Mouse (Mus musculus): ENCODE measurements around the gene Agap3. TPM values are rescaled to one million over a fixed set of nuclear protein-coding genes. Genes with fewer than 3 reads are reported as not detected.

Agap3 gene
- polyA plus RNA-seq, 1 experiment: 17.2 TPM

DNA sequence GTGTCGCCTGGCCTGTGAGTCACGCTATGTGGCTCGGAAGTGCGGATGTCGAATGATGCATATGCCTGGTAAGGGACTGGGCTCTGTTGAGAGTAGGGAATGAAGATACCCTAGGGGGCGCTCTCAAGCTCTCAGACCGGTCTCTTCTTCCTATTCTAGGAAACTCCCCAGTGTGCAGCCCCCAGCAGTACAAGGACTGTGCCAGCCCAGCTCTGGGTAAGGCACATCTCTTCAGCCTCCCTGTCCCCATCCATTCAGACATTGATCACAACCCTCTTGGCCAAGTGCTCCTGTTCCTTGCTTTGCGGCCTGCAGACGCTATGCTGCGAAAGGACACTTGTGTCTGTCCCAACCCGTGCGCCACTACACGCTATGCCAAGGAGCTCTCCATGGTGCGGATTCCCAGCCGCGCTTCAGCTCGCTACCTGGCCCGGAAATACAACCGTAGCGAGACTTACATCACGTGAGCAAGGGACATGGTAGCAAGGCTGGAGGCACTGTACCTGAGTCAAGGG is 35.7 kb upstream of the Agap3 start:
- no peak overlapping the region for H3K4me3 ChIP-seq (replicated peaks)
- H3K36me3 ChIP-seq (ENCODE audit: control insufficient read depth): peaks cover 12% of the 10 kb centered on the region
- H3K9me3 ChIP-seq (ENCODE audit: control insufficient read depth, low read length): no peaks in the 10 kb centered on the region
- peaks cover 16% of the 10 kb centered on the region for H3K27me3 ChIP-seq (ENCODE audit: control insufficient read depth)
- no peak for TF ChIP-seq TAL1 (IDR thresholded peaks at IDR 0.05; ENCODE audit: low read length)
- no peak for TF ChIP-seq GATA1 (IDR thresholded peaks at IDR 0.05; ENCODE audit: low read length)
- H3K4me1 ChIP-seq (ENCODE audit: control insufficient read depth): peaks cover 3% of the 10 kb centered on the region

DNA sequence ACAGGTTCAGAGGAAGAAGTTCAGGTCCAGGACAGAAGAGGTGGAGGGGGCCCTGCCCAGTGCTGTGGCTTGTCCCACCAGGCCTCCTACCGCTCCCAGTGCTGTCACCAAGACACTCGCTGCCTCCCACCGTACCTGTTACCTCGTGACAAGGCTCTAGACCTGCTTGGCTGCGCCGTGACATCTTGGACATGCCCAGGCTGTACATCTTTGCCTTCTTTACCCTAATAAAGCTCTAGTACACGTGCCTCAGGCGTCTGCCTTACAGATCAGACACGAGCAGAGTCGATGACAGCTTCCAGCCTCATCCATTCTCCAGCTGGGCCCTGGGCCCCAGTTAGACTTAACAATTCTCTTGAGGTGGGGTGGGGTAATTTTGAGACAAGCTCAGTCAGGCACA is 34.4 kb upstream of the Agap3 start:
- Histone ChIP-seq H3K36me3 (ENCODE audit: control insufficient read depth) (peaks cover 12% of the 10 kb centered on the region), H3K27me3 (ENCODE audit: control insufficient read depth) (peaks cover 16% of the 10 kb centered on the region), H3K4me1 (ENCODE audit: control insufficient read depth) (peaks cover 6% of the 10 kb centered on the region), H3K4me3 (replicated peaks) (no peak overlapping the region), H3K9me3 (ENCODE audit: control insufficient read depth, low read length) (no peaks in the 10 kb centered on the region)
- TF ChIP-seq GATA1 (IDR thresholded peaks at IDR 0.05; ENCODE audit: low read length) (no peak), TAL1 (IDR thresholded peaks at IDR 0.05; ENCODE audit: low read length) (no peak)

DNA sequence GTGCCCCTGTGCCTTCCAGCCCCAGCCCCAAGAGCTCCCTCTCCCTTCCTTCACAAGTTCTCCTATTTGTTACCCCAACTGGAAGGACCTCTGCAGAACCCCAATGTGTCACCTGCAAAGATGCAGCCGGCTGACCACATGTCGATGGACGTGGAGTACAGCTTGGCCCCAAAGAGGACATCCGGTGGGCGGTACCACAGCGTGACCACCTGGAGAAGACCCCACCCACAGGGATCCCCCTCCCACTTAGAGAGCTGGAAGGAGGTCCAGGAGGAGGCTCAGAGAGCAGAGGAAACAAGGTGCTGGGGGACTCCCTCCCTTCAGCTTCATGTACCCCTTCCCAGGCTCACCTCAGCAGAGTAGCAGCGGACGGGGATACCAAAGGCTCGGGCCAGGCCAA is 31.6 kb upstream of the Agap3 start:
- peaks cover 12% of the 10 kb centered on the region for H3K36me3 ChIP-seq (ENCODE audit: control insufficient read depth)
- H3K27me3 ChIP-seq (ENCODE audit: control insufficient read depth): peaks cover 3% of the 10 kb centered on the region; the same call in 1 of the 2 replicates
- no peaks in the 10 kb centered on the region for H3K9me3 ChIP-seq (ENCODE audit: control insufficient read depth, low read length)
- peaks cover 30% of the 10 kb centered on the region for H3K4me1 ChIP-seq (ENCODE audit: control insufficient read depth)
- TF ChIP-seq GATA1 (IDR thresholded peaks at IDR 0.05; ENCODE audit: low read length) (no peak), TAL1 (IDR thresholded peaks at IDR 0.05; ENCODE audit: low read length) (no peak)
- no peak overlapping the region for H3K4me3 ChIP-seq (replicated peaks)

DNA sequence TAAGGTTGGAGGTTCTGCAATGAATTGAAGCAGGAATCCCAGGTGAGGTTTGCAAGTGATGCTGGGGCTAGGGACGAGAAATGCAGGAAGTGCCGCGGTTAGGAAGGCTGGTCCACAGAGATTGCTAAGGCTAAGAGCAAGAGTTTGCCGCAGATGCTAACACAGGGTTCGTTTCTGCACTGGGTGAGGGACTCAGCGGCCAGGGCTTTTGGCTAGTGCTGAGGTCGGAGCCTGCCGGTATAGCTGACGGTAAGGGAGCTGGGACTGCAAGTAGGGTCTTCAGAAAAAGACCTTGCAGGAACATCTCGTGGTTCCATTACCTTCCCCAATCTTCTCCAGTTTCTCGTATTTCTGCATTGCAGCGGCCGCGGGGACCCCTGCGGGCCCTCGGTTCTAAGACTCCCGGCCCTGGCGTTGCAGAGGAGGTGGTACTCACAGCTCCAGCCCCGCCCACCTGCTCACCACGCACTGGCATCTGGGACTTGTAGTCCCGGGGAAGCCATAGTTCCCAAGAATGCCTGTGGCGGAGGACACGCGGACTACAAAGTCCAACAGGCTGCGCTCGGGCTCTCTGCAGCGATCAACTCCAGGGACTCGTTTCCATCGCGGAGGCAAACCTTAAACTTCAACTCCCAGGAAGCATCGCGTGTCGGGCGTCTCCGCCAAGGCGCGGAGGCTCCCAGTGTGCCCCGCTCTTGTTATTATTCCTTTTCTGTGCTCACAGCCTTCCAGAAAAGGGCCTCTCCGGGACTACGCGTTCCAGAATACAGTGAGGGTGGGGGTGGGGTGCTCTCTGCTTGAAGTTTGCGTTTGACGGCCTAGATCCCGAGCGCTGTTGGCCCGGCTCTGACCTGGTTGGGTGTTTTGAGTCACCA is 28.6 kb upstream of the Agap3 start, which contains the start of the genes Cdk5 and Slc4a2:
Cdk5 (minus strand) TSS at position 402 of the 875 bp plus-strand sequence.
Slc4a2 (plus strand) TSS at position 709 of the 875 bp plus-strand sequence.
- no peak for TF ChIP-seq TAL1 (IDR thresholded peaks at IDR 0.05; ENCODE audit: low read length)
- no peak for TF ChIP-seq GATA1 (IDR thresholded peaks at IDR 0.05; ENCODE audit: low read length)
- peaks cover 55% of the 10 kb centered on the region for H3K4me1 ChIP-seq (ENCODE audit: control insufficient read depth)

DNA sequence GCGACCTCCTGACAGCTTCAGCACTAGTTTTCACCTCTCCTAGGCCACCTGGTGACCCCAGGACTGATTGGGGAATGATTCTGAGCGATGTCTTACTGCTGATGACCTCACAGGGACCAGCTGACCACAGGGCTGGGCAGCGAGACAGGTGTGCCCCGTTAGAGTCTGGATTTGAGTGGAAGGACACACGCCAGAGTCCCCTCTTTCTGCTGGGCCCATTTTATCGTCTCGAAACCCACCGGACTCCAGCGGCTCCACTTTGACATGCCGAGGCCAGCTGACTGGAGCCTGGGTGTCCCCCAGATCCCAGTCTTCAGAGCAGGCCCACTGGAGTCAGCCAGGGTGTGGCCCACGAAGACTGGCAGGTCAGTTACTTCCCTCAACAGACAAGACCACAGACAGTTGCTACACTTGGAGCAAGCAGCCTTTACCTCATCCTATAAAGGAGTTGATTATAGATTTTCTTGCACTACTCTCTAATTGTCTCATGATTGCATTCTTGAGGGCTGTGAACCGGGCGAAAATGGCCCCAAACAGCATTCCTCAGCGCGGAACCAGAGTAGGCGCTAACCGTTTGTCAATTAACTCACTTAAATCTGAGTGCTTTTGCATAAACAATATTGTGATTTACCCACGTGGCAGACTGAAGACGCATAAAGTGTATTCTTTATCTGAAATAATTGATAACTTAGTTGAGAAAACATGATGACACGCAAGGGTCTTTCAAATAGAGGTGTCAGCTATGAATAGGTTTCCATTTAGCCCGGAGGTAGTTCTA is 27.8 kb upstream of the Agap3 start:
- TF ChIP-seq TAL1 (IDR thresholded peaks at IDR 0.05; ENCODE audit: low read length): no peak
- no peak for TF ChIP-seq GATA1 (IDR thresholded peaks at IDR 0.05; ENCODE audit: low read length)

More for the DNA sequence above, 28.6 kb upstream of the Agap3 start, which contains the start of the genes Cdk5 and Slc4a2:
- peak within 1 kb of the TSS; percentile 83 for H3K4me3 ChIP-seq (replicated peaks)
- H3K36me3 ChIP-seq (ENCODE audit: control insufficient read depth): peaks cover 12% of the 10 kb centered on the region
- no peaks in the 10 kb centered on the region for H3K9me3 ChIP-seq (ENCODE audit: control insufficient read depth, low read length)
- H3K27me3 ChIP-seq (ENCODE audit: control insufficient read depth): peaks cover 25% of the 10 kb centered on the region

DNA sequence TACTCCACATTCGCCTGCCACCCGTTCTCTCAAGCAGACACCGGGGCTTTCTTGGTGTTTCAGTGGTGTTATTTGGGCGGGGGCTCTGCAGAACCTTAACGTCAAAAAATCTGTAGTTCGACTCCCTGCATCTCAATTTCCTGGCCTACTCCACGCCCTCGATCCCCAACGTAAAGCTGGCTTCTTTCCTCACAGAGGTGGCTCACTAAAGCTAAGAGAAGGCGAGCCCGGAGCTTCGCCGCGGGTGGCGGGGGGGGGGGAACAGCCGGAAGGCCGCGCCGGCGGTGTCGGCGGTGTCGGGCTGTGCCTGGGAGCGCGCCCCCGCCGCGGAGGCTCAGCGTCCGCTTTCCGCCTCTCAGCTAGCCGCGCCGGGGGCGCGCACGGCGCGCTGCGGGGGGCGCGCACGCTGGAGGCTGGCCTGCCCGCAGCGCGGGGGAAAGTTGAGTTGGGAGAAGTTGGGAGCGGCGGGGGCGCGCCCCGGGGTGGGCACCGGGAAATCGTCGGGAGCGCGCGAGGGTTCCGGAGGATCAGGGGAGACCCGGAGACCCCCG is 27.0 kb upstream of the Agap3 start:
- H3K9me3 ChIP-seq (ENCODE audit: control insufficient read depth, low read length): no peaks in the 10 kb centered on the region
- H3K4me1 ChIP-seq (ENCODE audit: control insufficient read depth): peaks cover 56% of the 10 kb centered on the region
- peak overlapping the region; percentile 83 for H3K4me3 ChIP-seq (replicated peaks)
- H3K36me3 ChIP-seq (ENCODE audit: control insufficient read depth): peaks cover 11% of the 10 kb centered on the region
- peaks cover 26% of the 10 kb centered on the region for H3K27me3 ChIP-seq (ENCODE audit: control insufficient read depth)
- no peak for TF ChIP-seq GATA1 (IDR thresholded peaks at IDR 0.05; ENCODE audit: low read length)
- TF ChIP-seq TAL1 (IDR thresholded peaks at IDR 0.05; ENCODE audit: low read length): no peak

More for the DNA sequence above, 27.8 kb upstream of the Agap3 start:
- H3K9me3 ChIP-seq (ENCODE audit: control insufficient read depth, low read length): no peaks in the 10 kb centered on the region
- peaks cover 56% of the 10 kb centered on the region for H3K4me1 ChIP-seq (ENCODE audit: control insufficient read depth)
- peak overlapping the region; percentile 83 for H3K4me3 ChIP-seq (replicated peaks)
- peaks cover 26% of the 10 kb centered on the region for H3K27me3 ChIP-seq (ENCODE audit: control insufficient read depth)
- H3K36me3 ChIP-seq (ENCODE audit: control insufficient read depth): peaks cover 11% of the 10 kb centered on the region

DNA sequence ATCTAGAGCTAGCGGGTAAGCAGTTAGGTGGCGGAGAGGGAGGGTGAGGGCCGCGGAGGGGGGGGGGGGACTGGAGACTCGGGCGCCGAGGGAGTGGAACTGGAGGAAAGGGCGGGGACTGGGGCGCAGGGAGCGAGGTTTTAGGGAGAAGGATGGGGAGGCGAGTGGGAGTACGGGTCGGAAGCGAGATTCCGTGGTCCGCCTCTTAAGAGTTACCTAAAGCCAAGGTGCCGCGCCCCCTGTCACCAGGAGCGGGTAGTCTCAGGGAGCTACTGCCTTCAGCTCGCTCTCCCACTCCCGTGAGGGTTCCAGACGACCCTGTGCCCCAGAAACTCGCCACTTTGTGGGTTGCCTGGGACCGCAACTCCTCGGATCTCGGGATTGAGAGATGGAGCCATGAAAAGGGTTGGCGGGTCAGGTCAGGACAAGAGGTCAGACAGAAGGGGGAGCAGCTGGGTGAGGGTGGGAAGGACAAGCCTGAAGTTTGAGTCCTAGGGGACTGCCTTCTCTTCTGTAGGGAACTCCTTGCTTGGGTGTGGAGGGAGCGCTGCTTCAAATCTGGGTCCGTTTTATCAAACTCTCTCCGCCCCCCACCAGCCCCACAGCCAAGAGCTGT is 26.4 kb upstream of the Agap3 start:
- Histone ChIP-seq H3K4me3 (replicated peaks) (peak overlapping the region; percentile 83), H3K27me3 (ENCODE audit: control insufficient read depth) (peaks cover 26% of the 10 kb centered on the region), H3K36me3 (ENCODE audit: control insufficient read depth) (peaks cover 12% of the 10 kb centered on the region), H3K9me3 (ENCODE audit: control insufficient read depth, low read length) (no peaks in the 10 kb centered on the region), H3K4me1 (ENCODE audit: control insufficient read depth) (peaks cover 56% of the 10 kb centered on the region)
- TF ChIP-seq TAL1 (IDR thresholded peaks at IDR 0.05; ENCODE audit: low read length) (no peak), GATA1 (IDR thresholded peaks at IDR 0.05; ENCODE audit: low read length) (no peak)

DNA sequence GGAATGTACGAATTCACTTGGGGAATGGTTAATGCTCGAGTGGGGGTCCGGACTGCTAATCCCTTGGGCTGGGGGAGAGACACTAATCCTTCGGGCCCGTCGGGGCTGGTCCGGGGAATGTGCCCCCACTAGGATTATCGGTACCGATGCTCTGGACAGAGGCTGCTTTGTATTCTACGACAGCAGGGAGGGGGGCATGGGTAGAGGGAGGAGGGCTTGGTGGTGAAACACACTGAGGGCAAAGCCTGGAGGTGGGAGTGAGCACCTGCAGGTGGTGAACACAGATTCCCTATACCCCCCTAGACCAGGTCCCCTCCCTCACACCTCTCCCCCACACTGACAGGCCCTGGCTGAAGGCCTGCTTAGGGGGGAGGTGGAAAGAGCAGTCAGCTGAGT is 25.9 kb upstream of the Agap3 start:
- peaks cover 56% of the 10 kb centered on the region for H3K4me1 ChIP-seq (ENCODE audit: control insufficient read depth)
- peaks cover 17% of the 10 kb centered on the region for H3K36me3 ChIP-seq (ENCODE audit: control insufficient read depth)
- H3K9me3 ChIP-seq (ENCODE audit: control insufficient read depth, low read length): no peaks in the 10 kb centered on the region
- peak overlapping the region; percentile 83 for H3K4me3 ChIP-seq (replicated peaks)
- TF ChIP-seq GATA1 (IDR thresholded peaks at IDR 0.05; ENCODE audit: low read length) (no peak), TAL1 (IDR thresholded peaks at IDR 0.05; ENCODE audit: low read length) (no peak)
- H3K27me3 ChIP-seq (ENCODE audit: control insufficient read depth): peaks cover 26% of the 10 kb centered on the region

Data from erythroblast, embryonic 14.5 days (primary cell).